Mouse (Mus musculus) neural tube, embryonic 12.5 days (tissue): ENCODE measurements around the gene Plxnd1. TPM values are rescaled to one million over a fixed set of nuclear protein-coding genes. Genes with fewer than 3 reads are reported as not detected.

Experiments
- ATAC-seq: fragments of 200-750 bp; cut with Nextera tagmentation; 2 replicates; pipeline ENCODE4 v1.8.0; 2017; ENCODE audit warnings: low read depth, mild to moderate bottlenecking, moderate TSS enrichment, moderate library complexity; ENCODE audit not compliant: low FRiP score
- H3K27ac ChIP-seq: fragments of 300-500 bp; sonication (generic); 2 replicates; pipeline ENCODE4 v1.5.1; 2016
- H3K27me3 ChIP-seq: fragments of 300-500 bp; sonication (generic); replicated peaks from 2 replicates; pipeline ENCODE4 v1.6.1; 2016; ENCODE audit warnings: mild to moderate bottlenecking
- H3K36me3 ChIP-seq: fragments of 300-500 bp; sonication (generic); 2 replicates; pipeline ENCODE4 v1.6.1; 2016; ENCODE audit warnings: mild to moderate bottlenecking
- H3K4me1 ChIP-seq: fragments of 300-500 bp; sonication (generic); 2 replicates; pipeline ENCODE4 v1.6.1; 2016
- H3K4me2 ChIP-seq: fragments of 300-500 bp; sonication (generic); replicated peaks from 2 replicates; pipeline ENCODE4 v1.6.1; 2016; ENCODE audit warnings: mild to moderate bottlenecking
- H3K4me3 ChIP-seq: fragments of 300-500 bp; sonication (generic); 2 replicates; pipeline ENCODE4 v1.5.1; 2016
- H3K9ac ChIP-seq: fragments of 300-500 bp; sonication (generic); 2 replicates; pipeline ENCODE4 v1.6.1; 2016; ENCODE audit warnings: mild to moderate bottlenecking
- H3K9me3 ChIP-seq: fragments of 300-500 bp; sonication (generic); 2 replicates; pipeline ENCODE4 v1.6.1; 2016; ENCODE audit warnings: mild to moderate bottlenecking
- WGBS: fragments of 180-500 bp; shearing (Covaris S2); methylation state at CpG from one replicate; pipeline ENCODE4 v1.1.7; 2016; 5-methylcytosine and 5-hydroxymethylcytosine counted together
- polyA plus RNA-seq: library from polyadenylated mRNA; unstranded; fragments of >200 nt; fragmentation: Nextera tagmentation; extraction: Ambion mirVana; gene quantifications from 2 replicates; pipeline ENCODE4 v1.2.1, GENCODE M21; 2016

Plxnd1 gene
- polyA plus RNA-seq, 1 experiment from 2014 or later, result 28.0 TPM

- 75% methylated on average over 8 of the region's 8 CpGs for WGBS
- no peaks in the 10 kb centered on the region for H3K9me3 ChIP-seq
Observed at GRCm38 (mm10) chr6:115945633-115946032, 49.2 kb downstream of the Plxnd1 start.

DNA sequence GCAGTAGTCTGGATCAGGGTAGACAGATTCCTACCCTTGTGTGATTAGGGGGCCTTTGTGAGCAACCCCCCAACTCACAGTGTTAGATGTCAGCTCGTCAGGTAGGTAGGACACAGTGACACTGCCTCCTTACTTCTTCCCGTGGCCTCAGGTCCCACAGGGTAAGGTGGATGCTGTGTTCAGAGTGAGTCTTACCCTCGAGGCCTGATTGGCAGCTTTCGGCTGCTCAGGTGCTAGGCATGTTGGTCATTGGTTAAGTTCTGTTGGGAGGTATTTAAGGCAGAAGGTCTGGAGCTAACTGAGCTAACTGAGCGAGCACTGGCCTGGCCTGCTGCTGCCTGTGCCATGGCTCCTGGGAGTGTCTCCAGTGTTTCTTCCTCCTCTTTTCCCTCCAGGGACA, 50.2 kb downstream of the Plxnd1 start, which contains the start of gene H1foo:
TSS of gene H1foo (plus strand) at position 301 of the 400 bp plus-strand sequence.
- no peak within 1 kb of the TSS for H3K9ac ChIP-seq
- ATAC-seq, result no peak
- H3K4me2 ChIP-seq, result no peak within 1 kb of the TSS
- no peaks in the 10 kb centered on the region; the same call in 1 of the 2 replicates for H3K4me1 ChIP-seq
- H3K9me3 ChIP-seq, result no peaks in the 10 kb centered on the region
- WGBS, result 78% methylated on average over 5 of the region's 5 CpGs
- no peaks in the 10 kb centered on the region for H3K27me3 ChIP-seq
- no peak within 1 kb of the TSS for H3K4me3 ChIP-seq
- no peak within 1 kb of the TSS for H3K27ac ChIP-seq
- no peaks in the 10 kb centered on the region for H3K36me3 ChIP-seq

More at GRCm38 (mm10) chr6:115945633-115946032, 49.2 kb downstream of the Plxnd1 start:
- Histone ChIP-seq H3K36me3 (no peaks in the 10 kb centered on the region), H3K9ac (no peak overlapping the region), H3K27me3 (no peaks in the 10 kb centered on the region), H3K4me1 (no peaks in the 10 kb centered on the region; the same call in 1 of the 2 replicates), H3K4me2 (no peak overlapping the region), H3K27ac (no peak overlapping the region), H3K4me3 (no peak overlapping the region)
- no peak for ATAC-seq

GRCm38 (mm10) chr6:115943498-115944427, 51.0 kb downstream of the Plxnd1 start:
- Histone ChIP-seq H3K4me3 (no peak overlapping the region), H3K9me3 (no peaks in the 10 kb centered on the region), H3K36me3 (no peaks in the 10 kb centered on the region), H3K27me3 (no peaks in the 10 kb centered on the region), H3K4me1 (no peaks in the 10 kb centered on the region; the same call in 1 of the 2 replicates), H3K9ac (no peak overlapping the region), H3K27ac (no peak overlapping the region), H3K4me2 (no peak overlapping the region)
- no peak for ATAC-seq
- 80% methylated on average over 9 of the region's 9 CpGs for WGBS

- H3K4me2 ChIP-seq, result no peak overlapping the region
- H3K4me1 ChIP-seq, result no peaks in the 10 kb centered on the region; the same call in 1 of the 2 replicates
- H3K9me3 ChIP-seq, result 0 out of 2 replicates have a peak, but pooled peaks cover 6% of the 10 kb centered on the region
- 9% methylated on average over 5 of the region's 12 CpGs for WGBS
- no peaks in the 10 kb centered on the region for H3K36me3 ChIP-seq
- no peak for ATAC-seq
- H3K27ac ChIP-seq, result no peak overlapping the region
- no peaks in the 10 kb centered on the region for H3K27me3 ChIP-seq
- H3K9ac ChIP-seq, result no peak overlapping the region
- no peak overlapping the region for H3K4me3 ChIP-seq
Observed at GRCm38 (mm10) chr6:115941128-115941527, 53.7 kb downstream of the Plxnd1 start.

DNA sequence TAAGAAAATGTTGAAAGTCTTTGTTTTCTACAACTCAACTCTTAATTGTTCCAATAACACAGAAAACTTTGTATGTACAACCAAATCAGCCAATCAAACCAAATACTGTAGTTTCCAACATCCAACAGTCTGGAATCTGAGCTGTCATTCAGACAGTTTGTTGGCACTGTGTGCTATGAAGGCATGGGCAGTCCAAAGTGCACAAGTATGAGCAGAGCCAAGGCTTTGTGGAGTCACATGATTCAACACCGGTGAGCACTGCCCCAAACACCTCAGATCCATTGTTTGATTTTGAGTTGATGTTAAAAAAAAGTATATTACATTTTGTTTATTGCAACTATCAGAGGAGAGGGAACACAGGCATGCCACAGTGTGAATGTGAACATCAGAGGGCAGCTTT, 54.2 kb downstream of the Plxnd1 start:
- H3K27me3 ChIP-seq, result no peaks in the 10 kb centered on the region
- no peak overlapping the region for H3K9ac ChIP-seq
- no peak overlapping the region for H3K4me2 ChIP-seq
- no peak overlapping the region for H3K27ac ChIP-seq
- no peak for ATAC-seq
- H3K4me3 ChIP-seq, result no peak overlapping the region
- H3K4me1 ChIP-seq, result no peaks in the 10 kb centered on the region; the same call in 1 of the 2 replicates
- WGBS, result 97% methylated on average over 1 of the region's 1 CpGs
- H3K9me3 ChIP-seq, result 0 out of 2 replicates have a peak, but pooled peaks cover 6% of the 10 kb centered on the region
- H3K36me3 ChIP-seq, result no peaks in the 10 kb centered on the region

GRCm38 (mm10) chr6:115938798-115939197, 56.0 kb downstream of the Plxnd1 start:
- Histone ChIP-seq H3K36me3 (no peaks in the 10 kb centered on the region), H3K4me3 (no peak overlapping the region), H3K27ac (no peak overlapping the region), H3K9me3 (0 out of 2 replicates have a peak, but pooled peaks cover 6% of the 10 kb centered on the region), H3K27me3 (no peaks in the 10 kb centered on the region), H3K4me2 (no peak overlapping the region), H3K9ac (no peak overlapping the region), H3K4me1 (no peaks in the 10 kb centered on the region; the same call in 1 of the 2 replicates)
- WGBS, result 75% methylated on average over 1 of the region's 1 CpGs
- no peak for ATAC-seq

DNA sequence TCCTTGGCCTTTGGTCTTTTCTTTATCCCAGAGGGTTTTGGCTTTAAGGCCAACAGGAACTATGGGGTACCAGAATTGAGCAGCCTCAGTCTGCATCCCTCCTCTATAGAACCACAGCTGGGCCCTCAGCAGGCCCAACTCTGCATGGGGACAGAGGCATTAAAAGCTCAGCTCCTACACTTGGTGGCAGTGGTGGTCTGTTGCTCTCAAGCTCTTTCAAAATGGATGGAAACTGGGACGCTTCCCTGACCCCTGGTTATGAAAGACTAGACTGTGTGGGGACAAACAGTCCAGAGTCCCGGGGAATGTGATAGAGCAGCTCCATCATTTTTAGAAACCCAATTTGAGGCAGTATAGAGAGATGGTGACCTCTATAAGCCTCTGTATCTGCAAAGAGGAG, 56.8 kb downstream of the Plxnd1 start:
- H3K27ac ChIP-seq, result no peak overlapping the region
- no peak overlapping the region for H3K4me2 ChIP-seq
- no peak overlapping the region for H3K9ac ChIP-seq
- H3K4me3 ChIP-seq, result no peak overlapping the region
- no peaks in the 10 kb centered on the region for H3K36me3 ChIP-seq
- ATAC-seq, result no peak
- H3K9me3 ChIP-seq, result 0 out of 2 replicates have a peak, but pooled peaks cover 6% of the 10 kb centered on the region
- 94% methylated on average over 2 of the region's 2 CpGs for WGBS
- no peaks in the 10 kb centered on the region; the same call in 1 of the 2 replicates for H3K4me1 ChIP-seq
- no peaks in the 10 kb centered on the region for H3K27me3 ChIP-seq

GRCm38 (mm10) chr6:115935544-115935943, 59.3 kb downstream of the Plxnd1 start:
- H3K27me3 ChIP-seq, result no peaks in the 10 kb centered on the region
- H3K9ac ChIP-seq, result no peak overlapping the region
- WGBS, result 86% methylated on average over 8 of the region's 8 CpGs
- ATAC-seq, result no peak
- no peak overlapping the region for H3K4me2 ChIP-seq
- no peak overlapping the region for H3K27ac ChIP-seq
- H3K4me3 ChIP-seq, result no peak overlapping the region
- 0 out of 2 replicates have a peak, but pooled peaks cover 6% of the 10 kb centered on the region for H3K9me3 ChIP-seq
- H3K36me3 ChIP-seq, result no peaks in the 10 kb centered on the region
- H3K4me1 ChIP-seq, result peaks cover 3% of the 10 kb centered on the region; the same call in 1 of the 2 replicates

DNA sequence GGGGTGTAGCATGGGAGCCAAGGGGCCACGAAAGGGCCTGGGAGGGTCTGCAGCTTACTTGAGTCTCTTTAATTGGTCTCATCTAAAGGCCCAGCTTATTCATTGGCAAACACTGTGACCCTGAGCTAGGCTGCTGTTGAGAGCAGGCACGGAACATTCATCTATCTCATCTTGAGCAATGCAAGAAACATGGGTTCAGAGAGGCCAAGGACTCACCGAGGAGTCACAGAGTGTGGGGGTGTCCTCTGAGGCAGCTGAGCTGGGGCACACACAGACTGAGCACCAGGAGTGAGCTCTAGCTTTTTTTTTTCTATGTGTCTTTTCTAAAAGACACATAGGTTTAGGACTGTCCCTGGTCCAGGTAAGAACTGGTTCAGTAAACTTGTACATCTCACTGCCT, 62.4 kb downstream of the Plxnd1 start:
- Histone ChIP-seq H3K4me3 (no peak overlapping the region), H3K27me3 (no peaks in the 10 kb centered on the region), H3K27ac (no peak overlapping the region), H3K4me2 (no peak overlapping the region), H3K9me3 (no peaks in the 10 kb centered on the region), H3K36me3 (no peaks in the 10 kb centered on the region), H3K9ac (no peak overlapping the region), H3K4me1 (peaks cover 6% of the 10 kb centered on the region; the same call in 1 of the 2 replicates)
- ATAC-seq, result no peak
- 89% methylated on average over 3 of the region's 3 CpGs for WGBS

- no peak within 1 kb of the TSS for H3K4me2 ChIP-seq
- no peaks in the 10 kb centered on the region for H3K27me3 ChIP-seq
- no peak for ATAC-seq
- 92% methylated on average over 14 of the region's 14 CpGs for WGBS
- no peak within 1 kb of the TSS for H3K9ac ChIP-seq
- no peaks in the 10 kb centered on the region for H3K36me3 ChIP-seq
- no peak within 1 kb of the TSS for H3K4me3 ChIP-seq
- H3K4me1 ChIP-seq, result peaks cover 13% of the 10 kb centered on the region; the same call in 1 of the 2 replicates
- H3K27ac ChIP-seq, result no peak within 1 kb of the TSS
- H3K9me3 ChIP-seq, result no peaks in the 10 kb centered on the region
Observed at GRCm38 (mm10) chr6:115931639-115932038, 63.2 kb downstream of the Plxnd1 start, which contains the start of gene Rho. Rho (plus strand) TSS chr6:115931748.

DNA sequence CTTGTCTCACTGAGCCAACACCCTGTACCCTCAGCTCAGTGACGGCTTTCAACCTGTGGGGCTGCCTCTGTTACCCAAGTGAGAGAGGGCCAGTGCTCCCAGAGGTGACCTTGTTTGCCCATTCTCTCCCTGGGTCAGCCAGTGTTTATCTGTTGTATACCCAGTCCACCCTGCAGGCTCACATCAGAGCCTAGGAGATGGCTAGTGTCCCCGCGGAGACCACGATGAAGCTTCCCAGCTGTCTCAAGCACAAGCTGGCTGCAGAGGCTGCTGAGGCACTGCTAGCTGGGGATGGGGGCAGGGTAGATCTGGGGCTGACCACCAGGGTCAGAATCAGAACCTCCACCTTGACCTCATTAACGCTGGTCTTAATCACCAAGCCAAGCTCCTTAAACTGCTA, 64.8 kb downstream of the Plxnd1 start:
- Histone ChIP-seq H3K9me3 (no peaks in the 10 kb centered on the region), H3K4me1 (peaks cover 13% of the 10 kb centered on the region; the same call in 1 of the 2 replicates), H3K4me3 (no peak overlapping the region), H3K27me3 (no peaks in the 10 kb centered on the region), H3K27ac (no peak overlapping the region), H3K36me3 (no peaks in the 10 kb centered on the region), H3K4me2 (no peak overlapping the region), H3K9ac (no peak overlapping the region)
- WGBS, result 74% methylated on average over 5 of the region's 5 CpGs
- no peak for ATAC-seq
